Mouse (Mus musculus): Measurements from ENCODE around the gene Hoxc4.

DNA sequence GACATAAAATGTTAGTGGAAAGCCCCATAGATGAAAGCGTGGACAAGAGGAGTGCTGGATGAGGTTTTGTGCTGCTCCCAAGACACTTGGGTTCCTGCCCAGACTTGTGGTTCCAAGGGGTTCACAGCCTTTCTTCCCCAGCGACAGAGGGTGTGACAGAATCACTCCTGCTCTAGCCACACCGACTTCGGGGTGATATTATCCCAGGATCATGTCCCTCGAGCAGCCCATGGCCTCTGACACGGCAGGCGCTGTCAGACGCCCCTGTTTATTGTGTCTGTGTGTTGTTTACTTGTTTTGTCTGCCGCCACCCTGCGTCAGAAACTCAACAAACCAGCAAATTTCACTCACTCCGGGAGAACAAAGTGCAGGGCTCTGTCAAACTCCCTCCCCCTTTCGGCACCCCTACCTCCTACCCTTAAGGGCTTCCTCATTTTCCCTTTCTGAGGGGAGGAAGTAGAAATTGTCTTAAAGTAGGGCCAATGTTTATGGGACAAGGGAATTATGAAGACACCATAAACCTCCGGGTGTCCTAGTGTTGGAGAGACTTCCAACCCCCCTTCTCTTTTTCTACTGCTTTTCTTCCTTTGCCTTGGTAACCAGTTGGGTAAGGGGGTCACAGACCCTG lies 15.8 kb upstream of the Hoxc4 start:
- TF ChIP-seq CTCF (IDR thresholded peaks at IDR 0.05; ENCODE audit: low read depth, low read length) (no peak), GATA1 (IDR thresholded peaks at IDR 0.05; ENCODE audit: borderline replicate concordance, low read length) (no peak), TAL1 (conservative IDR thresholded peaks at IDR 0.05; ENCODE audit: low read depth, low read length) (no peak), POLR2AphosphoS5 (IDR thresholded peaks at IDR 0.05; ENCODE audit: insufficient replicate concordance, low read depth, low read length) (no peak), GATA2 (IDR thresholded peaks at IDR 0.05; ENCODE audit: borderline replicate concordance, low read depth, low read length) (no peak)

Data from G1E (cell line).